Mouse (Mus musculus) heart, postnatal 25 days (tissue): Measurements from ENCODE around the gene Eloa. TPM values are rescaled to one million over a fixed set of nuclear protein-coding genes. Genes with fewer than 3 reads are reported as not detected.

Source experiments
- DNase-seq: peaks from one replicate; pipeline ENCODE4 v3.0.0; 2022; ENCODE audit warnings: low spot score
- intact Hi-C: fragments of 180-260 bp; cut with DNase I; formaldehyde crosslinking; loops from one replicate; pipeline ENCODE4 v1.15.1; 2025
- total RNA-seq, 2 experiments: library from RNA; stranded (reverse); gene quantifications; 2 replicates each; pipeline ENCODE4 v1.2.3; 2021

Eloa gene
- total RNA-seq, 2 experiments from 2014 or later: 32.8 to 34.4 TPM

- intact Hi-C loops: loop anchor here (5.0 kb wide), 1 partner anchor 88 kb away; the partner anchor contains the start of gene Rpl11
- no peak for DNase-seq
Observed at GRCm38 (mm10) chr4:135964426-135964825, 57.1 kb downstream of the Eloa start.

GRCm38 (mm10) chr4:135963457-135964193, 57.9 kb downstream of the Eloa start, which contains the start of gene Gale:
Gale (plus strand) TSS chr4:135963727.
- DNase-seq: peak; percentile 89
- intact Hi-C loops: loop anchor here (5.0 kb wide), 1 partner anchor 89 kb away; the partner anchor contains the start of gene Rpl11

GRCm38 (mm10) chr4:135962946-135963345, 58.6 kb downstream of the Eloa start:
- intact Hi-C loops: loop anchor here (5.0 kb wide), 1 partner anchor 89 kb away; the partner anchor contains the start of gene Rpl11
- no peak for DNase-seq

GRCm38 (mm10) chr4:135962198-135962597, 59.4 kb downstream of the Eloa start:
- no peak for DNase-seq
- intact Hi-C loops: loop anchor here (5.0 kb wide), 1 partner anchor 90 kb away; the partner anchor contains the start of gene Rpl11

GRCm38 (mm10) chr4:135961709-135962108, 59.9 kb downstream of the Eloa start:
- DNase-seq: no peak
- intact Hi-C loops: loop anchor here (2.0 to 5.0 kb wide), 2 partner anchors 73 to 91 kb away; partner anchors contain the start of gene Rpl11

- intact Hi-C loops: loop anchor here (2.0 to 5.0 kb wide), 2 partner anchors 72 to 92 kb away; partner anchors contain the start of gene Rpl11
- DNase-seq: no peak
Observed at GRCm38 (mm10) chr4:135960717-135961116, 60.8 kb downstream of the Eloa start.

- DNase-seq: no peak
- intact Hi-C loops: no loop called here
Observed at GRCm38 (mm10) chr4:135958354-135958753, 63.2 kb downstream of the Eloa start.

GRCm38 (mm10) chr4:135955886-135956285, 65.7 kb downstream of the Eloa start:
- no peak for DNase-seq
- intact Hi-C loops: no loop called here

- intact Hi-C loops: no loop called here
- no peak for DNase-seq
Observed at GRCm38 (mm10) chr4:135954241-135954640, 67.3 kb downstream of the Eloa start.

Other genes starting within 250 kb of the Eloa start
- gene Srsf10, start 166.0 kb downstream of the Eloa start, total RNA-seq: 10 to 100 TPM; 41.7 to 47.7 TPM
- 10 to 100 TPM; 57.7 to 67.0 TPM for gene Pnrc2, start 147.9 kb downstream of the Eloa start, total RNA-seq
- under 1 TPM; 0.34 to 0.36 TPM for gene Cnr2, start 126.4 kb downstream of the Eloa start, total RNA-seq
- 10 to 100 TPM; 27.4 to 29.0 TPM for gene Fuca1, start 101.0 kb downstream of the Eloa start, total RNA-seq
- gene Hmgcl, start 75.3 kb downstream of the Eloa start, total RNA-seq: 10 to 100 TPM; 71.5 to 74.8 TPM
- gene Gale, start 58.0 kb downstream of the Eloa start, total RNA-seq: 1 to 10 TPM; 1.8 to 2.5 TPM
- 10 to 100 TPM; 34.6 to 37.6 TPM for gene Lypla2, start 49.1 kb downstream of the Eloa start, total RNA-seq
- gene Pithd1, start 34.5 kb downstream of the Eloa start, total RNA-seq: 10 to 100 TPM; 16.0 to 18.0 TPM
- gene Rpl11, start 31.7 kb upstream of the Eloa start, total RNA-seq: 100 to 1,000 TPM; 230 to 252 TPM
- 10 to 100 TPM; 46.9 to 70.1 TPM for gene Id3, start 121.7 kb upstream of the Eloa start, total RNA-seq
- 1 to 10 TPM; 1.9 to 4.3 TPM for gene E2f2, start 150.6 kb upstream of the Eloa start, total RNA-seq
- gene Asap3, start 184.6 kb upstream of the Eloa start, total RNA-seq: 10 to 100 TPM in 1 of 2 experiments, 1 to 10 TPM in 1; 8.7 to 11.8 TPM
- 100 to 1,000 TPM; 101 to 111 TPM for gene Tcea3, start 226.0 kb upstream of the Eloa start, total RNA-seq